Mouse (Mus musculus) splenic B cell, adult 2 months (primary cell): ENCODE data around the gene Ndufa3.
"Not testable (repeated sequence)": the region's sequence is repeated elsewhere in the genome, so short reads cannot be mapped to it uniquely, and the experiment has no call there.

Experiments
- DNase-seq: peaks from one replicate; pipeline ENCODE4 v3.0.0-alpha.2; 2011; ENCODE audit warnings: low read depth, low spot score
- H3K27me3 ChIP-seq: 2 replicates; pipeline ENCODE4 v1.6.1; 2012; ENCODE audit warnings: mild to moderate bottlenecking, low read length, moderate library complexity, mixed read lengths; ENCODE audit not compliant: control insufficient read depth, poor library complexity, insufficient read depth, severe bottlenecking
- H3K36me3 ChIP-seq: 2 replicates; pipeline ENCODE4 v1.6.1; 2012; ENCODE audit warnings: mild to moderate bottlenecking, low read length, moderate library complexity, mixed read lengths; ENCODE audit not compliant: control insufficient read depth, poor library complexity, insufficient read depth, severe bottlenecking

The Ndufa3 gene

DNA sequence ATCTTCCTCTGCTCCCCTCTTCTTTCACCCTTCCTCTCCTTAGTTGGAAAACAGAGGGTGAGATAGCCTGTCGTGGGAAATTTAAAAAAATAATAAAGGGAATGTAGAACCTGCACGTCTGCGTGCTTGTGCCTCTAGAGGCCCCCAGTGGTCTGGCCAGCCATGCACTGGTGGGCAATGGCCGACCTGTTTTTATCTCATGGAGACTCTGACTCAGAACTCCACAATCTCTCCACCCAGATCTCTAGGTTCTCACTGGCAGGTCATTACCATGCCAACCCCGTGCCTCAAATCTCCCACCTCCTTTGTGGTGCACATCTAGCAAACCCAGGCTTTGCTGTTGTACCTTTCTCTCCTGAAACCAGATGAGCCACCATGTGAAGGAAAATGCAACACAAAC, 22.5 kb upstream of the Ndufa3 start:
- DNase-seq: peak; percentile 19
- no peaks in the 10 kb centered on the region for H3K27me3 ChIP-seq
- H3K36me3 ChIP-seq: no peaks in the 10 kb centered on the region

DNA sequence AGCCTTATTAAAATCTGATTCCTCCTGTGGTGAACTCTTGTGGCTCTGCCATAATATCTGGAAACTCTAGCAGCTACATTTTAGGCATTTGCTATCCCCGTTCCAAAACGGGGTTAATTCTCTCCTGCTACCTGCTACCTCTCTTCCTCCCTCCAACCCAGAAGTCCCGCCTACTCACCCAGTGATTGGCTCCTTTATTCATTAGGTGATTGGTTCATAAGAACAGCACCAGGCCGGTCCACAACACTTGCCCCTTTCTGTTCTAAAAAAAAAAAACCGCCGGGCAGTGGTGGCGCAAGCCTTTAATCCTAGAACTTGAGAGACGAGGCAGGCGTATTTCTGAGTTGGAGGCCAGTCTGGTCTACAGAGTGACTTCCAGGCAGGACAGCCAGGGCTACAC, 22.0 kb upstream of the Ndufa3 start:
- DNase-seq: peak; percentile 62
- no peaks in the 10 kb centered on the region for H3K36me3 ChIP-seq
- H3K27me3 ChIP-seq: no peaks in the 10 kb centered on the region

DNA sequence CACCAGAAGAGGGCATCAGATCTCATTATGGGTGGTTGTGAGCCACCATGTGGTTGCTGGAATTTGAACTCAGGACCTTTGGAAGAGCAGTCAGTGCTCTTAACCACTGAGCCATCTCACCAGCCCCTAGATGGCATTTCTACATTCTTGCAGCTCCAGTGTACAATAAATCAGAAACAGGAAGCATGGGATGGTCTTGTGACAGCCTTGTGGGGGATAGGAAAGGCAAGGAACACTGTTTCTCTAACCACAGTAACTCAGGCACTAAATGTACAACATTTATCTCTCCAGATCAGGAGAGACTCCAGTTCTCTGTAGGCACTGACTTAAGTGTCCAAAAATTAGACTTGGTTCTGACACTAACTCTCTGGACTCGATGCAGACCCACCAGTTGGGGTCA, 19.4 kb upstream of the Ndufa3 start:
- not testable (repeated sequence) for DNase-seq, H3K36me3 ChIP-seq, H3K27me3 ChIP-seq

DNA sequence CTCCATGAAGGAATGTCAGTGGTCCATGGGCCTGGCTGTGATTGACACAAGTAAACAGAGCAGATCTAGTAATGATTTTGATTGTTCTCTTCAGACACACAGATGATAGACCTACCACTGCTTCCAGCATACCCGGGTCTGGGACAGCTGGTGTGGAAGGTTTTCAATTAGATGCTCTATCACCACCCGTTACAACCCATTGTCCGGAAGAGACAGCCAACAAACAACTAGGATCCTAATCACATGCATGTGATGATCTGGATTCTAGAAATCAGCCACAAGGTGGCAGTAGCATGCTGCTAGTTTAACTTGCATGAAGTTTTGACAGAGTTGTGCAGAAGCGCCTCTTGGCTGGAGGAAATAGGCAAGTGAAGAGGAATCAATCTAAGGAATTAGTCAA, 16.1 kb upstream of the Ndufa3 start:
- Histone ChIP-seq H3K27me3 (peaks cover under 1% of the 10 kb centered on the region; the same call in 1 of the 2 replicates), H3K36me3 (no peaks in the 10 kb centered on the region)
- peak; percentile 86 for DNase-seq

DNA sequence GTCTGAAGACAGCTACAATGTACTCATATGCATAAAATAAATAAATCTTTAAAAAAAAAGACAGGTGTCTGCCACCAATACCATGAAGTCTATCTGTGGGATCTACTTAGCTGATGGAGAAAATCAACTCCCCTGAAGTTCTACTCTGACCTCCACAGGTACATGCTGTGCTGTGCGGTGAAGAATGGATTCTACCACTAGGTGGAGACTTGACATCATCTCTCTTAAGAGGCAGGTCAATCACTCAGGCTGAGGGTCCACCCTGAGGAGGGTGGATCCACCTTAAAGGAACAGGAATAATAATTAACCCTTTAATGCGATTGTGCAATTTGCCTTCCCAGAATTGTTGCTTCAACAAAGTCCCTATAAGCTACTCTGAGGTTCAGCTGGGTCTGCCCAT, 10.4 kb upstream of the Ndufa3 start:
- Histone ChIP-seq H3K36me3 (no peaks in the 10 kb centered on the region), H3K27me3 (peaks cover 1% of the 10 kb centered on the region; the same call in 1 of the 2 replicates)
- DNase-seq: peak; percentile 70

GRCm38 (mm10) chr7:3607391-3607790, 9.8 kb upstream of the Ndufa3 start:
- peaks cover 1% of the 10 kb centered on the region; the same call in 1 of the 2 replicates for H3K27me3 ChIP-seq
- H3K36me3 ChIP-seq: no peaks in the 10 kb centered on the region
- DNase-seq: no peak

- Histone ChIP-seq H3K27me3 (peaks cover 1% of the 10 kb centered on the region; the same call in 1 of the 2 replicates), H3K36me3 (no peaks in the 10 kb centered on the region)
- DNase-seq: no peak
Observed at GRCm38 (mm10) chr7:3608668-3609067, 8.5 kb upstream of the Ndufa3 start.

DNA sequence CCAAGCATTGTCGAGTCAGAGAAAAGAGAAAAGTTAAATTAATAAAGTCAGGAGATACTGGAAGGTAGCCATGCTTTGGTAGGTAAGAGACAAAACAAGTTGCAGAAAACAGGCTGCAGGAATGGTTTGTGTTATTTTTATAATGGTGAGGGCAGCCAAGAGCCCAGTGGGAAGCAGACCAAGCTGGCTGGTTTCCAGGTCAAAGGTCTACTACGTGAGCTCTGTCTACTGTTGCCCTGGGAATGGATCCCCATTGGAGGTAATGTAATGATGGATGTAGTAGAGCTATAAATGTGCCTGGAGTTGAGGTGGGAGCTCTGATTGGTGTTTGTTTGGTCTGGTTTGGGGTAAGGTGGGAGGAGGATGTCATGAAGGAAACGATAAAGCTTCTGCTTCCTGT, 8.1 kb upstream of the Ndufa3 start:
- DNase-seq: no peak
- Histone ChIP-seq H3K27me3 (peaks cover 1% of the 10 kb centered on the region; the same call in 1 of the 2 replicates), H3K36me3 (no peaks in the 10 kb centered on the region)

- DNase-seq: no peak
- no peaks in the 10 kb centered on the region for H3K36me3 ChIP-seq
- H3K27me3 ChIP-seq: 0 out of 2 replicates have a peak, but pooled peaks cover 1% of the 10 kb centered on the region
Observed at GRCm38 (mm10) chr7:3610437-3610836, 6.7 kb upstream of the Ndufa3 start.

GRCm38 (mm10) chr7:3611006-3611405, 6.2 kb upstream of the Ndufa3 start:
- no peaks in the 10 kb centered on the region for H3K36me3 ChIP-seq
- DNase-seq: no peak
- H3K27me3 ChIP-seq: 0 out of 2 replicates have a peak, but pooled peaks cover 1% of the 10 kb centered on the region

DNA sequence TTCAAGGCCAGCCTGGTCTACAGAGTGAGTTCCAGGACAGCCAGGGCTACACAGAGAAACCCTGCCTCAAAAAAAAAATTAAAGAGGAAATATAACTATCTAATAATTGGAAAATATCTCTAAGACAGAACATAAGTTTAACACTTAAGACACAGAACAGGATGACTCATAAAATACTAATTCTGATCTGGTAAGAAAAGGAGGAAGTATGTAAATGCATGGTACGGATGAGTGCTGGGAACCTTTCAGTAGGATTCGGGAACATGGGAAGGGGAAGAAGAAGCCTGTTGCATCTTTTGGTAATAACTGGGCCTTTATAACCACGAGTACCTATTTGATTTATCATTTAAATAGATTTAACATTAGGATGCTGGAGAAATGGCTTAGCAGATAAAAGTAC, 3.2 kb upstream of the Ndufa3 start:
- no peaks in the 10 kb centered on the region for H3K27me3 ChIP-seq
- DNase-seq: no peak

DNA sequence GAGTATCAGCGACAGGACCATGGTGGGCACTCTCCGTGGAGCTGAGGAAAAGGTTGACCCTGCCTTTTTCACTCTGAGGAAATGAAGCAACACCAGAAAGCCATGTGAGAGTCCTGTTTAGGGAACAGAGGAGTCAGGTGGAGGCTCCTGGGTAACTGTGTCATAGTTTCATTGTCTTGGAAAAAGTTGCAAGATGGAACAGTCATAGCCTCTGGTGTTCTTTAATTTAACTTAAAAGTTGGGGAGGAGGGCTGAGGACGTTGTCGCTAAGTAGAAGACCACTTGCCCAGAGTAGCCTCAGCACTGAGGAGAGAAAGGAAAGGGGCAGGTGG, 1.1 kb upstream of the Ndufa3 start, which contains the start of gene Oscar:
TSS of gene Oscar (minus strand) at position 101 of the 332 bp plus-strand sequence.
- no peak for DNase-seq
- Histone ChIP-seq H3K27me3 (no peaks in the 10 kb centered on the region), H3K36me3 (peaks cover 2% of the 10 kb centered on the region; the same call in 1 of the 2 replicates)

More for the DNA sequence above, 3.2 kb upstream of the Ndufa3 start:
- no peaks in the 10 kb centered on the region for H3K36me3 ChIP-seq

- DNase-seq: no peak
- H3K36me3 ChIP-seq: peaks cover 2% of the 10 kb centered on the region; the same call in 1 of the 2 replicates
- H3K27me3 ChIP-seq: no peaks in the 10 kb centered on the region
Observed at GRCm38 (mm10) chr7:3616389-3617241, 558 bp upstream of the Ndufa3 start.

- no peaks in the 10 kb centered on the region for H3K27me3 ChIP-seq
- DNase-seq: no peak
Observed at GRCm38 (mm10) chr7:3629030-3629429, 11.9 kb downstream of the Ndufa3 start.

GRCm38 (mm10) chr7:3629543-3630477, 12.6 kb downstream of the Ndufa3 start, which contains the start of the genes Tfpt and Prpf31:
Gene Tfpt (minus strand): TSS chr7:3629929.
Gene Prpf31 (plus strand): TSS chr7:3629985.
- H3K27me3 ChIP-seq: no peaks in the 10 kb centered on the region
- H3K36me3 ChIP-seq: no peaks in the 10 kb centered on the region; the same call in 1 of the 2 replicates
- DNase-seq: peak; percentile 94

More at GRCm38 (mm10) chr7:3629030-3629429, 11.9 kb downstream of the Ndufa3 start:
- H3K36me3 ChIP-seq: peaks cover 2% of the 10 kb centered on the region; the same call in 1 of the 2 replicates
